Mouse (Mus musculus) spleen, adult 2 months (tissue): ENCODE results near the gene Comt. TPM values are rescaled to one million over a fixed set of nuclear protein-coding genes. Genes with fewer than 3 reads are reported as not detected.

Experiments
- DNase-seq, 2 experiments: peaks; one replicate each; pipeline versions ENCODE4 v3.0.0 to v3.0.0-alpha.2; 2012 to 2021; ENCODE audit warnings: low spot score in 2 of 2, low read depth in 1 of 2
- H3K27ac ChIP-seq: fragments of 200-500 bp; 2 replicates; pipeline ENCODE4 v1.5.1; 2012; ENCODE audit warnings: low read length, inconsistent platforms; ENCODE audit not compliant: insufficient read depth
- H3K27me3 ChIP-seq: fragments of 200-500 bp; 2 replicates; pipeline ENCODE4 v1.6.1; 2012; ENCODE audit warnings: mild to moderate bottlenecking, moderate library complexity, low read length, inconsistent platforms; ENCODE audit not compliant: control insufficient read depth, insufficient read depth
- H3K36me3 ChIP-seq: fragments of 200-500 bp; 2 replicates; pipeline ENCODE4 v1.6.1; 2012; ENCODE audit warnings: mild to moderate bottlenecking, low read length, inconsistent platforms; ENCODE audit not compliant: control insufficient read depth, insufficient read depth
- H3K4me1 ChIP-seq: fragments of 200-500 bp; 2 replicates; pipeline ENCODE4 v1.6.1; 2011; ENCODE audit warnings: inconsistent platforms; ENCODE audit not compliant: control insufficient read depth, insufficient read depth, insufficient read length
- H3K4me3 ChIP-seq: fragments of 200-500 bp; 2 replicates; pipeline ENCODE4 v1.5.1; 2011; ENCODE audit warnings: mild to moderate bottlenecking, inconsistent platforms; ENCODE audit not compliant: insufficient read depth, insufficient read length; ENCODE audit errors: extremely low read depth
- CTCF ChIP-seq: fragments of 200-500 bp; IDR thresholded peaks from 2 replicates; pipeline ENCODE4 v1.5.1; 2011; ENCODE audit warnings: mild to moderate bottlenecking, inconsistent platforms; ENCODE audit not compliant: insufficient read depth, insufficient read length, insufficient replicate concordance; ENCODE audit errors: extremely low read depth
- POLR2A ChIP-seq: fragments of 200-500 bp; IDR thresholded peaks from 2 replicates; pipeline ENCODE4 v1.6.1; 2011; ENCODE audit warnings: low read depth, low read length, inconsistent platforms
- WGBS: fragments of 180-500 bp; shearing (Covaris S2); methylation state at CpG from one replicate; pipeline ENCODE4 v1.1.7; 2018; 5-methylcytosine and 5-hydroxymethylcytosine counted together
- polyA plus RNA-seq: library from polyadenylated mRNA; depleted of rRNA; stranded (reverse); fragments of >200 nt; gene quantifications from 2 replicates; pipeline ENCODE4 v1.2.3, GENCODE M21; 2012

Gene Comt
- polyA plus RNA-seq, 1 experiment, result 64.7 TPM

GRCm38 (mm10) chr16:18405091-18405854, 21.4 kb downstream of the Comt start:
- Histone ChIP-seq H3K4me3 (no peak overlapping the region), H3K4me1 (no peaks in the 10 kb centered on the region), H3K36me3 (peaks cover 11% of the 10 kb centered on the region), H3K27ac (no peak overlapping the region), H3K27me3 (no peaks in the 10 kb centered on the region)
- 84% methylated on average over 13 of the region's 13 CpGs for WGBS
- TF ChIP-seq CTCF, result no peak
- no peak for DNase-seq

DNA sequence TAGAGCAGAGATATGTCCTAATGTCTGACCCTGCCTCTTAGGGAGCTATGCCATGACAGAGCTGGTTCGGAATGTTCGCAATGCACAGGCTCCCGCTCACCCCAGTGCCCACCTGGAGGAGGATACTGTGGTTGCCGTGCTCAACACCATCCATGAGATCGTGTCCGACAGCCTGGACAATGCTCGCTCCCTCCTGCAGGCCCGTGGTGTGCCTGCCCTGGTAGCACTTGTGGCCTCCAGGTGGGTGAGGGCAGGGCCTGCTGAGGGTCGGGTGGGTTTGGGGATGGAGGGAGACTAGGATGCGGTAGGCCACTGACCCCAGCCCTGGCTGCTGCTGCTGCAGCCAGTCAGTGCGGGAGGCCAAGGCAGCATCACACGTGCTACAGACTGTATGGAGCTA, 23.4 kb downstream of the Comt start:
- no peak for DNase-seq
- Histone ChIP-seq H3K36me3 (peaks cover 9% of the 10 kb centered on the region), H3K4me1 (no peaks in the 10 kb centered on the region), H3K27ac (no peak overlapping the region), H3K27me3 (no peaks in the 10 kb centered on the region), H3K4me3 (no peak overlapping the region)
- 94% methylated on average over 12 of the region's 12 CpGs for WGBS
- TF ChIP-seq POLR2A, result no peak
- no peak for TF ChIP-seq CTCF

DNA sequence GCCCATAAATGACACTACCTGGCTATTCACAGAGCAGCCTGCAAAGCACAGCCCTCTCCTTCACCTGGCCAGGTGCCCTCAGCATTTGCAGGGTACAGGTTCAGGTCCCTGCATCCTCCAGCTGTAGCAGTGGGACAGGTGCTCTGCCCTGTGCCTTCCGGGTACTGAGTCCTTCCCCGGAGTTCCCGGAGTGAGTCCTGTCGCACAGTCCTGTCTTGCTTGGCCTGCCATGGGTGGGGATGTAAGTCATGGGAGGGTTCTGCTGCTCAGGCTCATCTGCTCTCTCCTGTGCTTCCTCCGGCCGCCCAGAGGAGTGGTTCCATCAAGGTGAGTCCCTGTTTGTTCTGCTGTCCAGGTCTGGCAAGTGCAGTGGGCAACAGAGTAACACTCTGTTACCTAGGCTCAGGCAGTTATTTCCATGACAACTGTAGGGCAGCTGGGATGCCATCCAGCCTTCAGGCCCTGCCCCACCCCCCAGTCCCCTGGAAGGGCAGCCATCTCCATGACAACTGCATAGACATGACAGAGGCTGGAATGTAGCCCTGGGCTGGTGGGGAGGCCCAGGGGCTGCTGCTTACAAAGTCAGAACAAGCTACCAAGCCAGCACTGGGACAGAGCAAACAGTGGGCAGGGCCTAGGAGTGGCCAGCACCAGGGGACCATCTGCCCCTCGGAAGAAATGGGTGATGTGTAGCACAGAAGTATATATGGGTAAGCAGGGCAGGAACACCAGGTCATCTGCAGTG, 26.0 kb downstream of the Comt start:
- TF ChIP-seq POLR2A, result no peak
- no peak for TF ChIP-seq CTCF

DNA sequence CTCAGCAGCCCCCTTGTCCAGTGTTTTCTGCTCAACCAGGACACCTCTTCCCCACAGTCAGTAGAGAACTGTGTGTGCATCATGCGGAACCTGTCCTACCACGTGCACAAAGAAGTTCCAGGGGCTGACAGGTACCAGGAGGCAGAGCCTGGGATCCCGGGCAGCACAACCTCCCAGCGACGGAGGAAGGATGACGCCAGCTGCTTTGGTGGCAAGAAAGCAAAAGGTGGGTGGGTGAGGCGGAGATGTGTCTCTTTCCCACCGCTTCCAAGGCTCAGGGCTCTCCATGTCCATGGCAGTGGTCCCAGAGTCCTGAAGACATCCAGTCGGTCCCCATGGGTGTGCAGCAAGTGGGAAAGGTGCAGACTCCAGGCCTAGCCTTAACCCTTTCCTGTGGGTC, 26.6 kb downstream of the Comt start:
- WGBS, result 89% methylated on average over 9 of the region's 9 CpGs
- no peak overlapping the region for H3K27ac ChIP-seq
- H3K4me1 ChIP-seq, result no peaks in the 10 kb centered on the region
- no peak for DNase-seq
- TF ChIP-seq POLR2A (no peak), CTCF (no peak)
- no peak overlapping the region for H3K4me3 ChIP-seq
- H3K27me3 ChIP-seq, result no peaks in the 10 kb centered on the region
- H3K36me3 ChIP-seq, result peaks cover 8% of the 10 kb centered on the region

More for the DNA sequence above, 26.0 kb downstream of the Comt start:
- no peaks in the 10 kb centered on the region for H3K4me1 ChIP-seq
- peaks cover 8% of the 10 kb centered on the region for H3K36me3 ChIP-seq
- no peaks in the 10 kb centered on the region for H3K27me3 ChIP-seq
- WGBS, result 91% methylated on average over 7 of the region's 7 CpGs
- H3K27ac ChIP-seq, result no peak overlapping the region
- H3K4me3 ChIP-seq, result no peak overlapping the region
- DNase-seq, result no peak

- Histone ChIP-seq H3K4me3 (no peak overlapping the region), H3K4me1 (peaks cover 7% of the 10 kb centered on the region), H3K27ac (no peak overlapping the region; the same call in 1 of the 2 replicates), H3K27me3 (no peaks in the 10 kb centered on the region), H3K36me3 (peaks cover 6% of the 10 kb centered on the region)
- DNase-seq, result no peak
- TF ChIP-seq POLR2A (no peak), CTCF (no peak)
- 94% methylated on average over 27 of the region's 27 CpGs for WGBS
These were observed 29.6 kb downstream of the Comt start for GRCm38 (mm10) chr16:18396791-18397621.

DNA sequence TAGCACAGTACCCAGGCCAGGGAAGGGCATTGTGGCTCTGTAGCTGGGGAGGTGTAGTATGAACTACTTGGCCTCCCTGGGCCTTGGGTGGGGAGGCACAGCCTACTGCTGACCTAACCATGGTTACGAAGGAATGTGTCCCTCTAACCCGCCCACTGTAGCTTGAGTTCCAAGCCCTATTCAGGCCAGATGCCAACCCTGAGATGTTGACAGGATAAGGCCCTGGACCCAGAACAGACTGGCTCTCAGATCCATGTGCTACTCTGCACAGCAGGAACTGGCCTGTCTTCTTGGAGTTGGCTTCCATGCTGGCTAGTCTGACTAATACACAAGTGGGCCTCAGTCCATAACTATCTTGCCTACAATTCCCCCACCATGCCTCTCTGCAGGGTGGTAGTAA, 30.5 kb downstream of the Comt start:
- DNase-seq, result no peak
- H3K4me1 ChIP-seq, result peaks cover 7% of the 10 kb centered on the region

DNA sequence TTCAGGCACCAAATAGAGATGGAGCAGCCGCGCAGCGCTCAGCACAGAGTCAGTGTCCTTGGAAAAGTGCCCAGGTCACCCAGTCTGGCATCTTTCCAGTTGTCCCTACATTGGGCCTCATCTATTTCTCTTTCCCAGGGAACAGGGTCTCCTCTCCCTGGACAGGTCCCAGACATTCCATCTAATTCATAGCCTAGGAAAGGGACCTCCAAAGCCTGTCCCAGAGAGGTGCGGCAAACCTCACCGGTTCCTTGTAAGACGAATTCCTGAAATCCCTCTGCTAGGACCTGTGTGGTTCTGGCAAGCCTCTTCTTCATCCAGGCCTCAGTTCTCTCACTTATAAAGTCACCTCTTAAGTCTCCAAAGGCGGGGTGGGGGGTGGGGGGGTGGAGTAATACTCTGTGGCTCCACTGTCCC, 31.0 kb downstream of the Comt start:
- Histone ChIP-seq H3K4me3 (no peak overlapping the region), H3K27me3 (no peaks in the 10 kb centered on the region), H3K4me1 (peaks cover 7% of the 10 kb centered on the region), H3K27ac (no peak overlapping the region), H3K36me3 (peaks cover 6% of the 10 kb centered on the region)
- 76% methylated on average over 6 of the region's 7 CpGs for WGBS
- no peak for DNase-seq
- TF ChIP-seq CTCF (no peak), POLR2A (no peak)

More for the DNA sequence above, 30.5 kb downstream of the Comt start:
- H3K27me3 ChIP-seq, result no peaks in the 10 kb centered on the region
- no peak overlapping the region for H3K4me3 ChIP-seq
- H3K27ac ChIP-seq, result peak overlapping the region; percentile 28; the same call in 1 of the 2 replicates
- H3K36me3 ChIP-seq, result peaks cover 6% of the 10 kb centered on the region
- TF ChIP-seq CTCF, result no peak
- 68% methylated on average over 2 of the region's 2 CpGs for WGBS
